Comparison of ENCODE assay signal across 15 mouse cellular contexts in genomic region chr3:32372470-32372869, GRCm38 (mm10).
"Had no signal": no experiment of that assay in that cellular context is flagged by ENCODE, and none has a peak within 500 bp of the region (broad histone marks: within the 10 kb centered on the region; RNA-seq: fewer than 3 reads in every experiment).

No protein-coding gene starts in this region.

- H3K4me2 ChIP-seq: neural tube, embryonic 12.5 days; neural tube, embryonic 13.5 days; neural tube, embryonic 15.5 days had no signal

- H3K9me3 ChIP-seq: neural tube, embryonic 12.5 days; neural tube, embryonic 13.5 days; neural tube, embryonic 15.5 days had no signal

- H3K27ac ChIP-seq: neural tube, embryonic 12.5 days; neural tube, embryonic 13.5 days; neural tube, embryonic 15.5 days had no signal

- DNase-seq: retina, postnatal 1 day; right cerebral cortex, adult 18-20 months; right cerebral cortex, postnatal 14 days; right cerebral cortex, postnatal 25 days; right cerebral cortex, postnatal 4 days; spleen, adult 18-20 months; thymus, adult 18-20 months; thymus, adult 2 months; thymus, postnatal 14 days; thymus, postnatal 25 days; thymus, postnatal 36 days; thymus, postnatal 4 days had no signal

- H3K36me3 ChIP-seq: neural tube, embryonic 12.5 days; neural tube, embryonic 13.5 days; neural tube, embryonic 15.5 days had no signal

- H3K9ac ChIP-seq: neural tube, embryonic 12.5 days; neural tube, embryonic 13.5 days; neural tube, embryonic 15.5 days had no signal

- H3K4me3 ChIP-seq: neural tube, embryonic 12.5 days; neural tube, embryonic 13.5 days; neural tube, embryonic 15.5 days had no signal

- H3K4me1 ChIP-seq: neural tube, embryonic 12.5 days; neural tube, embryonic 13.5 days; neural tube, embryonic 15.5 days had no signal

- H3K27me3 ChIP-seq: neural tube, embryonic 12.5 days; neural tube, embryonic 13.5 days; neural tube, embryonic 15.5 days had no signal
